Mouse (Mus musculus) lung, adult 2 months (tissue): ENCODE measurements around the gene Gm37240.

Source experiments
- CTCF ChIP-seq: fragments of 200-500 bp; IDR thresholded peaks from 2 replicates; pipeline ENCODE4 v1.5.1; 2011; ENCODE audit warnings: mild to moderate bottlenecking, low read length, control low read depth; ENCODE audit not compliant: insufficient read depth
- POLR2A ChIP-seq: fragments of 200-500 bp; IDR thresholded peaks from 2 replicates; pipeline ENCODE4 v1.6.1; 2011; ENCODE audit warnings: low read depth, mild to moderate bottlenecking, control low read depth, low read length, borderline replicate concordance; ENCODE audit errors: extremely low read depth

DNA sequence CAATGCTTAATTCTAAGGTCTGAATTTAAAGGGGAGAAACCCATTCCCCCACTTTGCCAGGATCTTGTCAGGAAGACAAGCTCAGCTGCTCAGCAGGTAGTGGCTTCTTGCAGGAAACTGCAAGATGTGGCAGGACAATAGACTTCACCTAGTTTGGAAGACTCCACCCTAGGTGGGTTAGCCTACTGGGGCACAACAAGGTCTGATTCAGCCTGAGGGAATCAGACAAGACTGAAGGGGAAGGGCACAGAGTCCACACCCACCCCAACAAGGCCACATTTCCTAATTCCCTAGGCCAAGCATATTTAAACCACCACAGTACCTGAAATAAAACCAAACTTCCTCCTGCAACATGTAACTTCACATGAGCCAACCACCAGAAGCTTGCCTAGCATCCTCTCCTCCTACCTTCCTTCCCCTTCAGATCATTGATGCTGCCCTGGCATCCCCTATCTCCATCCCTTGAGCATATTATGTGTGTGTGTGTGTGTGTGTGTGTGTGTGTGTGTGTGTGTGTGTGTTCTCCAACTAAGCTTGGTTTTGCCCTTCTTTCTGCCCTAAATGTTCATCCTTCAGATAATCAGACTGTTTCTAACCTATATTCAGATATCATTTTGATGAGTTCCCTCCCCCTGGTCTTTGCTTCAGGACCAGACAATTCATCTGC is 489.4 kb downstream of the Gm37240 start:
- no peak for TF ChIP-seq CTCF
- no peak for TF ChIP-seq POLR2A
